Mouse (Mus musculus) CH12.LX (cell line): ENCODE data around the gene Olig1. TPM values are rescaled to one million over a fixed set of nuclear protein-coding genes. Genes with fewer than 3 reads are reported as not detected.

Experiments
- DNase-seq: peaks from one replicate; pipeline ENCODE4 v3.0.0-alpha.2; 2013; ENCODE audit errors: extremely low read depth
- H3K27ac ChIP-seq: 2 replicates; pipeline ENCODE4 v1.5.1; 2012; ENCODE audit warnings: low read depth, mild to moderate bottlenecking, control low read depth, moderate library complexity; ENCODE audit not compliant: insufficient read depth
- H3K27me3 ChIP-seq: replicated peaks from 2 replicates; pipeline ENCODE3; 2012; ENCODE audit warnings: inconsistent platforms
- H3K36me3 ChIP-seq, 2 experiments: replicated peaks in 1 of 2; 2 replicates each; pipeline versions ENCODE3 to v1.6.1; 2012; ENCODE audit warnings: inconsistent platforms in 1 of 2, low read length in 1 of 2, mild to moderate bottlenecking in 1 of 2, mixed read lengths in 1 of 2, moderate library complexity in 1 of 2; ENCODE audit not compliant: control insufficient read depth in 1 of 2, insufficient read depth in 1 of 2
- H3K4me1 ChIP-seq, 2 experiments: 2 replicates each; pipeline ENCODE4 v1.6.1; 2012; ENCODE audit warnings: inconsistent platforms in 1 of 2, moderate library complexity in 1 of 2; ENCODE audit not compliant: insufficient read depth in 2 of 2, control insufficient read depth in 1 of 2
- H3K4me2 ChIP-seq: 2 replicates; pipeline ENCODE4 v1.6.1; 2012; ENCODE audit warnings: low read depth, mild to moderate bottlenecking, control low read depth; ENCODE audit not compliant: poor library complexity, insufficient read depth, severe bottlenecking
- H3K4me3 ChIP-seq, 3 experiments: fragments of 150-350 bp in 1 of 3; sonication (generic) in 1 of 3; replicated peaks in 1 of 3; 2 replicates each; pipeline versions ENCODE3 to v1.5.1; 2011 to 2012; ENCODE audit warnings: low read depth in 2 of 3, low read length in 2 of 3, mild to moderate bottlenecking in 2 of 3, moderate library complexity in 2 of 3, control low read depth in 1 of 3, improper control_type of control experiment in 1 of 3, inconsistent platforms in 1 of 3, mixed read lengths in 1 of 3; ENCODE audit not compliant: poor library complexity in 1 of 3
- H3K79me2 ChIP-seq: replicated peaks from 2 replicates; pipeline ENCODE4 v1.6.1; 2012; ENCODE audit warnings: mild to moderate bottlenecking, moderate library complexity; ENCODE audit not compliant: control insufficient read depth, poor library complexity, insufficient read depth, severe bottlenecking; ENCODE audit errors: extremely low read depth
- H3K9ac ChIP-seq: 2 replicates; pipeline ENCODE4 v1.6.1; 2012; ENCODE audit warnings: low read depth, mild to moderate bottlenecking, control low read depth, moderate library complexity; ENCODE audit not compliant: insufficient read depth
- H3K9me3 ChIP-seq: replicated peaks from 2 replicates; pipeline ENCODE3; 2012; ENCODE audit warnings: low read length, inconsistent platforms, mixed read lengths
- BHLHE40 ChIP-seq: IDR thresholded peaks from 2 replicates; pipeline ENCODE4 v1.6.1; 2011; ENCODE audit warnings: mild to moderate bottlenecking, low read depth, low read length, improper control_type of control experiment
- CHD1 ChIP-seq: IDR thresholded peaks from 2 replicates; pipeline ENCODE4 v1.6.1; 2012; ENCODE audit warnings: low read depth, low read length, improper control_type of control experiment, inconsistent platforms
- E2F4 ChIP-seq: IDR thresholded peaks from 2 replicates; pipeline ENCODE4 v1.6.1; 2011; ENCODE audit warnings: low read depth, low read length, improper control_type of control experiment; ENCODE audit not compliant: insufficient replicate concordance
- ELF1 ChIP-seq: IDR thresholded peaks from 2 replicates; pipeline ENCODE4 v1.6.1; 2014; ENCODE audit warnings: low read depth, mild to moderate bottlenecking, inconsistent platforms, low read length, improper control_type of control experiment
- JUN ChIP-seq: IDR thresholded peaks from 2 replicates; pipeline ENCODE4 v1.6.1; 2011; ENCODE audit warnings: low read depth, mild to moderate bottlenecking, low read length, improper control_type of control experiment, moderate library complexity; ENCODE audit not compliant: insufficient read depth
- JUND ChIP-seq: conservative IDR thresholded peaks from 2 replicates; pipeline ENCODE4 v1.6.1; 2011; ENCODE audit warnings: low read depth, low read length, improper control_type of control experiment
- MAFK ChIP-seq: IDR thresholded peaks from 2 replicates; pipeline ENCODE4 v1.6.1; 2011; ENCODE audit warnings: low read length, improper control_type of control experiment; ENCODE audit not compliant: insufficient replicate concordance
- MAX ChIP-seq: IDR thresholded peaks from 2 replicates; pipeline ENCODE4 v1.6.1; 2011; ENCODE audit warnings: low read length, improper control_type of control experiment
- MAZ ChIP-seq: IDR thresholded peaks from 2 replicates; pipeline ENCODE4 v1.6.1; 2012; ENCODE audit warnings: low read depth, mild to moderate bottlenecking, inconsistent platforms, low read length, improper control_type of control experiment, moderate library complexity
- MXI1 ChIP-seq: IDR thresholded peaks from 2 replicates; pipeline ENCODE4 v1.6.1; 2011; ENCODE audit warnings: mild to moderate bottlenecking, low read depth, low read length, improper control_type of control experiment
- POLR2A ChIP-seq: IDR thresholded peaks from 2 replicates; pipeline ENCODE4 v1.6.1; 2011; ENCODE audit warnings: low read depth, mild to moderate bottlenecking, improper control_type of control experiment, low read length
- POLR2AphosphoS2 ChIP-seq: IDR thresholded peaks from 2 replicates; pipeline ENCODE4 v1.6.1; 2011; ENCODE audit warnings: low read depth, low read length, improper control_type of control experiment
- RCOR1 ChIP-seq: conservative IDR thresholded peaks from 2 replicates; pipeline ENCODE4 v1.6.1; 2012; ENCODE audit warnings: low read depth, mild to moderate bottlenecking, inconsistent platforms, low read length, improper control_type of control experiment
- UBTF ChIP-seq: IDR thresholded peaks from 2 replicates; pipeline ENCODE4 v1.6.1; 2012; ENCODE audit warnings: low read depth, mild to moderate bottlenecking, inconsistent platforms, low read length, improper control_type of control experiment, moderate library complexity
- USF2 ChIP-seq: conservative IDR thresholded peaks from 2 replicates; pipeline ENCODE4 v1.6.1; 2011; ENCODE audit warnings: low read depth, low read length, improper control_type of control experiment
- ZC3H11A ChIP-seq: IDR thresholded peaks from 2 replicates; pipeline ENCODE4 v1.6.1; 2012; ENCODE audit warnings: low read depth, mild to moderate bottlenecking, inconsistent platforms, low read length, improper control_type of control experiment
- ZKSCAN1 ChIP-seq: IDR thresholded peaks from 2 replicates; pipeline ENCODE4 v1.6.1; 2012; ENCODE audit warnings: low read depth, inconsistent platforms, low read length, improper control_type of control experiment, borderline replicate concordance
- ZMIZ1 ChIP-seq: IDR thresholded peaks from 2 replicates; pipeline ENCODE4 v1.6.1; 2012; ENCODE audit warnings: low read depth, mild to moderate bottlenecking, inconsistent platforms, low read length, improper control_type of control experiment
- ZNF384 ChIP-seq: IDR thresholded peaks from 2 replicates; pipeline ENCODE4 v1.6.1; 2012; ENCODE audit warnings: low read depth, low read length, improper control_type of control experiment, inconsistent platforms
- dilution Hi-C: fragments of 300-500 bp; cut with MboI; formaldehyde crosslinking; loops from 2 replicates; pipeline ENCODE4 v1.14.3; 2020; ENCODE audit warnings: low sequenced_read_pairs; ENCODE audit not compliant: extremely low pct_unique_long_range_greater_than_20kb, extremely low pct_ligation_motif_present
- in situ Hi-C: fragments of 300-500 bp; cut with MboI; formaldehyde crosslinking; loops from 3 replicates; pipeline ENCODE4 v1.14.3; 2019; ENCODE audit warnings: low sequenced_read_pairs, low pct_ligation_motif_present, low pct_unique_long_range_greater_than_20kb, mixed read lengths
- polyA plus RNA-seq: library from polyadenylated mRNA; unstranded; fragments of >175 nt; gene quantifications from 2 replicates; pipeline ENCODE4 v1.2.1, GENCODE M21; 2012; ENCODE audit warnings: low read depth; ENCODE audit not compliant: insufficient read length
- total RNA-seq, 2 experiments: library from RNA; depleted of rRNA; stranded (reverse); fragments of 300-350 nt in 1 of 2; fragments of >200 nt in 1 of 2; gene quantifications; 2 replicates each; pipeline ENCODE4 v1.2.3; 2012 to 2014

Olig1 gene
- total and polyA plus RNA-seq, 3 experiments: not detected

- Histone ChIP-seq H3K9ac (no peak overlapping the region), H3K27ac (no peak overlapping the region), H3K27me3 (peaks cover 88% of the 10 kb centered on the region), H3K9me3 (no peaks in the 10 kb centered on the region), H3K4me2 (no peak overlapping the region), H3K4me1 (no peaks in the 10 kb centered on the region), H3K36me3 (no peaks in the 10 kb centered on the region), H3K4me3 (no peak overlapping the region), H3K79me2 (no peaks in the 10 kb centered on the region)
- TF ChIP-seq JUND (no peak), RCOR1 (no peak), MAFK (no peak), USF2 (no peak)
- dilution Hi-C loops (no loop called here), in situ Hi-C loops (no loop called here)
- no peak for DNase-seq
These were observed 8.7 kb upstream of the Olig1 start for GRCm38 (mm10) chr16:91260861-91261260.

GRCm38 (mm10) chr16:91262467-91263220 lies 6.9 kb upstream of the Olig1 start:
- no peaks in the 10 kb centered on the region for H3K79me2 ChIP-seq
- TF ChIP-seq JUN (no peak), ELF1 (no peak), ZKSCAN1 (no peak), MXI1 (no peak), ZMIZ1 (no peak), E2F4 (no peak), MAX (no peak), POLR2A (no peak), UBTF (no peak), USF2 (no peak)
- H3K27ac ChIP-seq: no peak overlapping the region
- no peak overlapping the region for H3K4me2 ChIP-seq
- no peaks in the 10 kb centered on the region for H3K4me1 ChIP-seq
- no peak overlapping the region for H3K4me3 ChIP-seq
- no peaks in the 10 kb centered on the region for H3K9me3 ChIP-seq
- dilution Hi-C loops: no loop called here
- no peaks in the 10 kb centered on the region for H3K36me3 ChIP-seq
- in situ Hi-C loops: no loop called here
- no peak for DNase-seq
- peaks cover 88% of the 10 kb centered on the region for H3K27me3 ChIP-seq
- H3K9ac ChIP-seq: no peak overlapping the region

- Histone ChIP-seq H3K27me3 (peaks cover 67% of the 10 kb centered on the region), H3K27ac (no peak overlapping the region), H3K36me3 (no peaks in the 10 kb centered on the region), H3K4me2 (no peak overlapping the region)
- DNase-seq: no peak
- dilution Hi-C loops: no loop called here
- no peak for TF ChIP-seq ZC3H11A
- TF ChIP-seq ELF1: no peak
- no peak for TF ChIP-seq ZNF384
- no peak for TF ChIP-seq POLR2AphosphoS2
- no peak for TF ChIP-seq BHLHE40
- no peak for TF ChIP-seq MAZ
- no peak for TF ChIP-seq CHD1
- TF ChIP-seq, all 38 proteins: peak for 0
- peaks cover 15% of the 10 kb centered on the region for H3K9me3 ChIP-seq
- H3K4me1 ChIP-seq: no peaks in the 10 kb centered on the region
- no peaks in the 10 kb centered on the region for H3K79me2 ChIP-seq
- H3K9ac ChIP-seq: no peak overlapping the region
- H3K4me3 ChIP-seq: no peak overlapping the region
- in situ Hi-C loops: no loop called here
These were observed 3.6 kb upstream of the Olig1 start for GRCm38 (mm10) chr16:91265972-91266371.
